Mouse (Mus musculus): Measurements from ENCODE around the gene Tnni3k.

DNA sequence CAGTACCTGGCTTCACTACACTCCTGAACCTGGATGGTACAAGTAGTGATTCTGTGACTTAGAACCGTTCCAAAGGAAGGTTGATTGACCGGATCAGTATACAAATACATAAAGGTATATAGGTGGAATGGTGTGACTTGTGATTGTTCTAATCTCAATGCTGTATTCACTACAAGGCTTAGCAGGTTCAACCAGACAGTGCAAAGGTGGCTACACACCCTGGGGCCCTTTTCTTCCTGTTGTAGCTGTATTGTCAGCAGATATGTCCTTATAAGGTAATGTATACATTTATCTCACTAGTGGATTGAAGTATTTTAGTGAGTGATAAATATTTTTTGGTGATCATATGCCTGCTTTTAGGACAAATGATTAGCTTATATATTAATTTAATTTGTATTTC lies 310.9 kb downstream of the Tnni3k start:
- TF ChIP-seq CTCF (IDR thresholded peaks at IDR 0.05; ENCODE audit: borderline replicate concordance, extremely low read depth, insufficient read depth, insufficient read length) (no peak), POLR2A (IDR thresholded peaks at IDR 0.05; ENCODE audit: borderline replicate concordance, extremely low read depth, insufficient read depth, insufficient read length, poor library complexity, severe bottlenecking) (no peak)

Data from brain, embryonic 14.5 days (tissue).